Mouse (Mus musculus): Measurements from ENCODE around the gene Irf2bp2.

The Irf2bp2 gene

GRCm38 (mm10) chr8:126593889-126594480, at the start of gene Irf2bp2:
Gene Irf2bp2, minus strand, starts transcription at chr8:126593986.
- DNase-seq = peak; percentile 90

- DNase-seq = no peak
These were observed 48.9 kb upstream of the Irf2bp2 start for GRCm38 (mm10) chr8:126642665-126643064.

GRCm38 (mm10) chr8:126641568-126642295, 47.9 kb upstream of the Irf2bp2 start:
- DNase-seq = no peak

GRCm38 (mm10) chr8:126639161-126639560, 45.4 kb upstream of the Irf2bp2 start:
- DNase-seq = no peak

GRCm38 (mm10) chr8:126638027-126638426, 44.2 kb upstream of the Irf2bp2 start:
- no peak for DNase-seq

GRCm38 (mm10) chr8:126634541-126635048, 40.8 kb upstream of the Irf2bp2 start:
- DNase-seq = no peak

GRCm38 (mm10) chr8:126628616-126629015, 34.8 kb upstream of the Irf2bp2 start:
- DNase-seq = no peak

GRCm38 (mm10) chr8:126626415-126626814, 32.6 kb upstream of the Irf2bp2 start:
- DNase-seq = no peak

GRCm38 (mm10) chr8:126622111-126622795, 28.5 kb upstream of the Irf2bp2 start:
- no peak for DNase-seq

GRCm38 (mm10) chr8:126620721-126621120, 26.9 kb upstream of the Irf2bp2 start:
- DNase-seq = no peak

- no peak for DNase-seq
These were observed 25.7 kb upstream of the Irf2bp2 start for GRCm38 (mm10) chr8:126619487-126619886.

- DNase-seq = no peak
These were observed 23.9 kb upstream of the Irf2bp2 start for GRCm38 (mm10) chr8:126617665-126618064.

- no peak for DNase-seq
These were observed 22.9 kb upstream of the Irf2bp2 start for GRCm38 (mm10) chr8:126616736-126617135.

GRCm38 (mm10) chr8:126615765-126616164, 22.0 kb upstream of the Irf2bp2 start:
- DNase-seq = peak; percentile 35

- no peak for DNase-seq
These were observed 20.9 kb upstream of the Irf2bp2 start for GRCm38 (mm10) chr8:126614740-126615132.

GRCm38 (mm10) chr8:126614062-126614739, 20.4 kb upstream of the Irf2bp2 start:
- DNase-seq = peak; percentile 56

- DNase-seq = no peak
These were observed 19.4 kb upstream of the Irf2bp2 start for GRCm38 (mm10) chr8:126613143-126613542.

GRCm38 (mm10) chr8:126612739-126613138, 19.0 kb upstream of the Irf2bp2 start:
- no peak for DNase-seq

- DNase-seq = no peak
These were observed 16.9 kb upstream of the Irf2bp2 start for GRCm38 (mm10) chr8:126610713-126611112.

GRCm38 (mm10) chr8:126609556-126610263, 15.9 kb upstream of the Irf2bp2 start:
- peak; percentile 38 for DNase-seq

- DNase-seq = no peak
These were observed 9.6 kb upstream of the Irf2bp2 start for GRCm38 (mm10) chr8:126603241-126603947.

- DNase-seq = no peak
These were observed 8.9 kb upstream of the Irf2bp2 start for GRCm38 (mm10) chr8:126602641-126603040.

Data from liver (tissue).